Mouse (Mus musculus): ENCODE data around the gene Irs2.

DNA sequence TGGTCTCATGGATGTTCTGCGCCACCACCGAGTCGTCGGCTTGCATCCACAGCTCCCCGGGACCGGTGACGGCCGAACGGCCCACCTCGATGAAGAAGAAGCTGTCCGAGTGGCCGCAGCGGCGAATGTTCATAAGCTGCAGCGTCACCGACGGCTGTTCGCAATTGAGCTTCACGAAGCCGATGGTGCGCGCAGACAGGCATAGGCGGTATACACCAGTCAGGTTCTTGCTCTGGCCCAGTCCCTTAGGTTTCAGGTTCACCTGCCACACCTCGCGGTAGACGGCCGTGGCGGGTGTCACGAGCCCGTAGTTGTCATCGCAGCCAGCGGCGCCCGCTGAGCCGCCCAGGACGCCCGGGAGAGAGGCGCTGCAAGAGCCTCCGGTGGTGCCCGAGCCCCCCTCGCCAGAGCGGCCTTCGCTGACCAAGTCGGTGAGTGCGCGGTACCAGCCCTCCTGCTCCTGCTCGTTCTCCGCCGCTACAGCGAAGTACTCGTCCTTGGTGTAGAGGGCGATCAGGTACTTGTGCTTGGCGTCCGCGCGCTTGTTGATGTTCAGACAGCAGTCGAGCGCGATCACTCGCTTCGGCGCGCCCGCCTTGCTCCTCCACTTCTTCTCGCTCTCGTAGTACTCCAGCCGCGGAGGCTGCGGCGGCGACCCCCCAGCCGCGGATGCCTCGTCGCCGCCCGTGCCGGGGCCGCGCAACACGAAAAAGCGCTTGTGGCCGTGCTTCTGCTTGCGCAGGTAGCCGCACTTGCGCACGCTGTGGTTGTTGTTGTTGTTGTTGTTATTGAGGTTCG is 478 bp downstream of the Irs2 start:
- TF ChIP-seq CTCF (IDR thresholded peaks at IDR 0.05; ENCODE audit: insufficient read depth, low read length): no peak
- no peak; the same call in 1 of the 2 replicates for TF ChIP-seq POLR2A (IDR thresholded peaks at IDR 0.05; ENCODE audit: borderline replicate concordance, extremely low read depth, low read depth, low read length)
